Mouse (Mus musculus): Measurements from ENCODE around the gene Mmp21.

- TF ChIP-seq ZC3H11A (IDR thresholded peaks at IDR 0.05; ENCODE audit: borderline replicate concordance, low read depth, low read length) (no peak), HCFC1 (IDR thresholded peaks at IDR 0.05; ENCODE audit: borderline replicate concordance, insufficient read depth, low read length) (no peak)
Measured at GRCm38 (mm10) chr7:133645716-133646115, 34.1 kb downstream of the Mmp21 start.

Measured in ES-E14 (cell line).